Mouse (Mus musculus) forebrain, postnatal 0 days (tissue): ENCODE results near the gene Traf3. TPM values are rescaled to one million over a fixed set of nuclear protein-coding genes. Genes with fewer than 3 reads are reported as not detected.

ENCODE experiments used
- ATAC-seq: fragments of 200-750 bp; cut with Nextera tagmentation; 2 replicates; pipeline ENCODE4 v1.8.0; 2017; ENCODE audit warnings: mild to moderate bottlenecking, moderate library complexity
- DNase-seq: peaks from one replicate; pipeline ENCODE4 v3.0.0-alpha.2; 2015
- H3K27ac ChIP-seq: fragments of 300-500 bp; sonication (generic); 2 replicates; pipeline ENCODE4 v1.5.1; 2014; ENCODE audit warnings: low read depth, mild to moderate bottlenecking, antibody characterized with exemption, low read length, moderate library complexity, mixed read lengths
- H3K27me3 ChIP-seq: fragments of 300-500 bp; sonication (generic); 2 replicates; pipeline ENCODE4 v1.6.1; 2014; ENCODE audit warnings: mild to moderate bottlenecking, low read length, mixed read lengths; ENCODE audit not compliant: insufficient read depth
- H3K36me3 ChIP-seq: fragments of 300-500 bp; sonication (generic); 2 replicates; pipeline ENCODE4 v1.6.1; 2014; ENCODE audit warnings: mild to moderate bottlenecking, moderate library complexity; ENCODE audit not compliant: insufficient read depth
- H3K4me1 ChIP-seq: fragments of 300-500 bp; sonication (generic); 2 replicates; pipeline ENCODE4 v1.6.1; 2014; ENCODE audit warnings: antibody characterized with exemption; ENCODE audit not compliant: insufficient read depth
- H3K4me2 ChIP-seq: fragments of 300-500 bp; sonication (generic); 2 replicates; pipeline ENCODE4 v1.6.1; 2014; ENCODE audit warnings: low read depth, mild to moderate bottlenecking, moderate library complexity
- H3K4me3 ChIP-seq: fragments of 300-500 bp; sonication (generic); 2 replicates; pipeline ENCODE4 v1.5.1; 2014; ENCODE audit warnings: low read depth, low read length, mixed read lengths
- H3K9ac ChIP-seq: fragments of 300-500 bp; sonication (generic); 2 replicates; pipeline ENCODE4 v1.6.1; 2014; ENCODE audit warnings: mild to moderate bottlenecking
- H3K9me3 ChIP-seq: fragments of 300-500 bp; sonication (generic); 2 replicates; pipeline ENCODE4 v1.6.1; 2016; ENCODE audit warnings: low read length
- CTCF ChIP-seq: sonication (generic); IDR thresholded peaks from 2 replicates; pipeline ENCODE4 v1.5.1; 2016; ENCODE audit warnings: antibody characterized with exemption, control low read depth, low read depth
- WGBS: fragments of 180-500 bp; shearing (Covaris S2); extraction: QIAGEN DNeasy Blood & Tissue Kit; methylation state at CpG from one replicate; pipeline ENCODE4 v1.1.7; 2014; 5-methylcytosine and 5-hydroxymethylcytosine counted together
- polyA plus RNA-seq: library from polyadenylated mRNA; unstranded; fragments of >200 nt; fragmentation: Nextera tagmentation; extraction: Ambion mirVana; gene quantifications from 2 replicates; pipeline ENCODE4 v1.2.1, GENCODE M21; 2015
- total RNA-seq: library from RNA; depleted of rRNA; stranded (reverse); fragments of >200 nt; gene quantifications from 2 replicates; pipeline ENCODE4 v1.2.3, GENCODE M21; 2014

The Traf3 gene
- total and polyA plus RNA-seq, 2 experiments from 2014 or later: 11.5 to 25.1 TPM

DNA sequence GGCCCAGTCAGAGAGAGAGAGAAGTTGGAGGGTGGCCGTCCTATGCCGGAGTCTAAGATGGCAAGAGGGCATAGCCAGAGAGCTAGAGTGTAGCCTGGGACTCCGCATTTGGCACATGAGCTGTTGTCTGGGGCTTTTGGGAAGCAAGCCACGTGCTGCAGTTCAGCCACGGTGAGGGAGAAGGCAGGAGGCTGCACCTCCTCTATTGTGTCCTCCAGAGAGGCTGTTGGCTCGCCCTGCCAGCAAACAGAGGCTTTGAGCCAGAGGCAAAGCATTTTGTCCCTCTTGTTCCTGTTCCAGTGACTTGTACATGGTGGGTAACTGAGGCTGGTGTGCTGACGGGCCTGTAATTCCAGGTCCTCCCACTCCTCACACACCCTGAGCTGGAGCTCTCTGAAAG, 32.0 kb upstream of the Traf3 start:
- no peak for ATAC-seq

DNA sequence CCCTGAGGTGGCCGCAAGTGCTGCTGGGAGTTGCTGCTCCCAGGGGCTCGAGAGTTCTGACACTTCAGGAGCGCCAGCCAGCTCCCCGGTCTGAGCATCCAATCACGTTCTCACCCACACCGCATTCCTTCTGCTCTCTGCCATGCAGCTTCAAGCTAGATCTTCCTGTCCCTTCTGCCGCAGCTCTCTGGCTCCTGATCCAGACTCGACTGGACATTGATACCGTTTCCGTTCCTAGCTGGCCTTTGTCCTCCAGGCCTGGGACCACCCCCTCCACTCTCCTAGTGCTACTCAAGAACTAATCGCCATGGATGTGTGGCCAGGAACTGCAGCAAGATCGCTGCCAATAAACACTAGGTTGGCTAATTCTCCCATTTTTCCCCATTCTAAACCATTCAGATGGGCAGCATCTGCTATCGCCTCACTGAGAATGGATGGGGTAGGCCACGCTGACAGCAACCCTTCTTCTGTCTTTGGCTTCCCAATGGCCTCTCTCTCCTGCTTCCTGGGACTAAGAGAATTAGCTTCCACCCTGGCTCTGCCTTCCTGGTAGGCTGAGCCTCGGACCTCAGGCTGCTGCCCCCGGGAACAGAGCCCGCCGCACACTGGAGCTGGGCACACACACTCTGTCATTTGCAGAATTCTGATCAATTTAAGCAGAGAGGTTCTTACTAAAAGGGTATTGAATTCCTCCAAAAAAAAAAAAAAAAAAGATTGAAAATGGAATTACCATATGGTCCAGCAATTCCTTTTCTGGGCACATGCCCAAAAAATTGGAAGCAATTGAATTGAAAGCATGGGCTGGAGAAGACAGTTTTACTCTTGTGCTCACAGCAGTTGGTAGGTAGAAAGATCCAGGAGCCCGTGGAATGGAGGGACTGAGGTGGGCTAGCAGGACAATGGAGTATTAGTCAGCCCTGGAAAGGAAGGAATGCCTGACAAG, 31.1 kb upstream of the Traf3 start:
- Histone ChIP-seq H3K27ac (peak overlapping the region; percentile 79), H3K9me3 (no peaks in the 10 kb centered on the region), H3K4me3 (no peak overlapping the region), H3K4me1 (peaks cover 12% of the 10 kb centered on the region; the same call in 1 of the 2 replicates), H3K36me3 (no peaks in the 10 kb centered on the region), H3K9ac (no peak overlapping the region), H3K27me3 (no peaks in the 10 kb centered on the region), H3K4me2 (no peak overlapping the region)
- WGBS: 41% methylated on average over 19 of the region's 19 CpGs
- TF ChIP-seq CTCF: no peak
- ATAC-seq (peak; percentile 63), DNase-seq (peak; percentile 64)

More for the DNA sequence above, 32.0 kb upstream of the Traf3 start:
- no peak for TF ChIP-seq CTCF
- peak overlapping the region; percentile 79 for H3K27ac ChIP-seq
- DNase-seq: no peak
- H3K9me3 ChIP-seq: no peaks in the 10 kb centered on the region
- no peak overlapping the region for H3K4me3 ChIP-seq
- H3K4me2 ChIP-seq: no peak overlapping the region
- no peaks in the 10 kb centered on the region for H3K36me3 ChIP-seq
- no peaks in the 10 kb centered on the region for H3K27me3 ChIP-seq
- H3K4me1 ChIP-seq: peaks cover 12% of the 10 kb centered on the region; the same call in 1 of the 2 replicates
- 63% methylated on average over 7 of the region's 7 CpGs for WGBS
- H3K9ac ChIP-seq: no peak overlapping the region

DNA sequence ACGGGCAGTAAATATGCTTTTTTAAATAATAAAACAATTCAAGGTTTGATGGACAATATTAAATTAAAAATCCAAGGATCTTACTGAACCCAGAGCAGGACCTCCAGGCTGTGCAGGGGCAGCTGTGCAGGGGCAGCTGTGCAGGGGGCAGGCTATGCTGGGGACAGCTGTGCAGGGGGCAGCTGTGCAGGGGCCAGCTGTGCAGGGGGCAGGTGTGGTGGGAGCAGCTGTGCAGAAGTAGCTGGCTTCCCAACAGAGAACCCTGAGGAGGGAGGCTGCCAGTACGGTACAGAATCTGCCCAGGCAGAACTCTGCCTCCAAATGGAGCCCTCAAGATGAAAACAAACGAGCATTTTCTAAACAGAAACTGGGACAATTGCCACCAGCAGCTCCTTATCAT, 30.2 kb upstream of the Traf3 start:
- Histone ChIP-seq H3K36me3 (no peaks in the 10 kb centered on the region), H3K9me3 (no peaks in the 10 kb centered on the region), H3K4me1 (peaks cover 12% of the 10 kb centered on the region; the same call in 1 of the 2 replicates), H3K4me3 (no peak overlapping the region), H3K9ac (no peak overlapping the region), H3K27me3 (no peaks in the 10 kb centered on the region), H3K27ac (0 out of 2 replicates have a peak overlapping the region, but pooled peaks have one; percentile 15), H3K4me2 (no peak overlapping the region)
- DNase-seq (no peak), ATAC-seq (no peak)
- WGBS: 47% methylated on average over 3 of the region's 3 CpGs
- no peak for TF ChIP-seq CTCF

DNA sequence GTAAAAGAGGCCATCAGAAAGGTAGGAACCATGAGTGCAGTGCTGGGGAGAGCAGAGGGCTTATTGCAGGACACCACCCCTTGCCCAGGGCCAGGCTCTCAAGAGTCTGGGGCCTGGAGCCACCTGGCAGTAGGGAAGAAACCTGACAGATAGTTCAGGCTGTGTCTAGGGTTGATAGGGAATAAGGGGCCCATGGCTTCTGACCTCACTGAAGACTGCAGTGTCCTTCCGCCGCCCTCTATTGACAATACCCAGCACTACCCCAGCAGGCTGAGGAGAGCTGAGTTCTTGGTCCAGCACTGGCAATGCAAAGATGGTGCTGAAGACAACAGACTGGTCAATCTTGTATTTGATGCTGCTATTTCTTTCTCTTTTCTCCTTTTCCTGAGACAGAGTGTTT, 29.1 kb upstream of the Traf3 start:
- Histone ChIP-seq H3K4me1 (peaks cover 12% of the 10 kb centered on the region; the same call in 1 of the 2 replicates), H3K36me3 (no peaks in the 10 kb centered on the region), H3K27ac (no peak overlapping the region), H3K4me3 (no peak overlapping the region), H3K4me2 (no peak overlapping the region), H3K27me3 (no peaks in the 10 kb centered on the region), H3K9ac (no peak overlapping the region), H3K9me3 (no peaks in the 10 kb centered on the region)
- WGBS: 63% methylated on average over 2 of the region's 2 CpGs
- no peak for DNase-seq
- ATAC-seq: no peak
- no peak for TF ChIP-seq CTCF

DNA sequence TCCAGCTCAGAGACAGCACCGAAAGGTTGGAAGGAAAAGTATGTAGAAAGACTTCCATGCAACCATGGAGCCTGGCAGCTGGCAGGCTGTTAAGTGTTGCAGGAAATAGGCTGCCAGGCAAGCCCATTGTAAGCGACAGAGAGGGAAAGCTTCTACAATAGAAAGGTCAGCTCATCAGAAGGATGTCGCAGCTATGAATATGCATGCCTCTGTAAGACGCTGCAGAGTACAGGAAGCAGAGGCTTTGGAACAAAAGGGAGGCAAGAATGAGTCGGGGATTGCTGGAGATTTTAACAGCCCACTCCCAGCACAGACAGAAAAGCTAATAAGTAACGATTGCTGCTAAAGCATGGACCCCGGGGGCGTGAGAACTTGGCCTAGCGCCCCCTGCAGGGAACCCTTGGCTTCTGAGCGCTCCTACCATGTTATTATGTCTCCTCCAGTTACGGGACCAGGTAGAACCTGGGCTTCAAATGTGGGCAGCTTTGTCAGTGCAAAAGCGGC, 23.1 kb upstream of the Traf3 start:
- ATAC-seq: peak; percentile 80
- 0 out of 2 replicates have a peak overlapping the region, but pooled peaks have one; percentile 11 for H3K4me3 ChIP-seq
- peak overlapping the region; percentile 43 for H3K9ac ChIP-seq

DNA sequence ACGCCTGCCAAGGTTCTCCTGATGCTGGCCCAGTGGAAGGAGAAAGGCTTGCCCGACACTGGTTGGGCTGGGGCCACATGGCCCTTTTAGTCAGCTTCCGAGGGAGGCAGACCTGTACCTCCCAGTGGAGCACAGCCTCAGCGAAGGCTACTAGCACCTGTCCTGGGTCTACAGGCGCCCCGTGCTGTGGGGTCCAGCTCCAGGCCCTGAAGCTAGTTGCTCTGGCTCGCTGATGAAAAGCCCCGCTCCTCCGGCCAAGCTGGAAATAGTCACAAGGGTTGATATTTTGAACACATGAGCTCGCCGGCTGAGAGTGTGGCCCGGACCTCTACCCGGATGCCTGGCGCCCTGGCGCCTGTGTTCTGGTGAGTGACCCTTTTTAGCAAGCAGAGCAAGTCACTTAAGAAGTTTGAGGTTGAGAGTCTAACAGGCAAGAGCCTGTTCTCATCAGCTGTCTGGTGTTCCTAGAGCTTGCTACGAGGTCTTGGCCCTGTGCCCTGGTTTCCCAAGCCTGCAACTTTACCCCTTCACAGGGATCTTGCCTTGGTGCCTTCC, 22.6 kb upstream of the Traf3 start:
- peaks cover 27% of the 10 kb centered on the region for H3K4me1 ChIP-seq
- WGBS: 44% methylated on average over 16 of the region's 16 CpGs
- no peak for TF ChIP-seq CTCF
- no peaks in the 10 kb centered on the region for H3K36me3 ChIP-seq
- ATAC-seq: peak; percentile 46
- H3K4me3 ChIP-seq: no peak overlapping the region
- H3K4me2 ChIP-seq: peak overlapping the region; percentile 39
- H3K9me3 ChIP-seq: no peaks in the 10 kb centered on the region
- peak; percentile 37 for DNase-seq
- no peak overlapping the region for H3K9ac ChIP-seq
- H3K27ac ChIP-seq: peak overlapping the region; percentile 76
- H3K27me3 ChIP-seq: no peaks in the 10 kb centered on the region

More for the DNA sequence above, 23.1 kb upstream of the Traf3 start:
- Histone ChIP-seq H3K9me3 (no peaks in the 10 kb centered on the region), H3K27ac (peak overlapping the region; percentile 76), H3K36me3 (no peaks in the 10 kb centered on the region), H3K4me2 (peak overlapping the region; percentile 39), H3K4me1 (peaks cover 27% of the 10 kb centered on the region), H3K27me3 (no peaks in the 10 kb centered on the region)
- TF ChIP-seq CTCF: peak; percentile 51
- peak; percentile 75 for DNase-seq
- 5% methylated on average over 12 of the region's 12 CpGs for WGBS

DNA sequence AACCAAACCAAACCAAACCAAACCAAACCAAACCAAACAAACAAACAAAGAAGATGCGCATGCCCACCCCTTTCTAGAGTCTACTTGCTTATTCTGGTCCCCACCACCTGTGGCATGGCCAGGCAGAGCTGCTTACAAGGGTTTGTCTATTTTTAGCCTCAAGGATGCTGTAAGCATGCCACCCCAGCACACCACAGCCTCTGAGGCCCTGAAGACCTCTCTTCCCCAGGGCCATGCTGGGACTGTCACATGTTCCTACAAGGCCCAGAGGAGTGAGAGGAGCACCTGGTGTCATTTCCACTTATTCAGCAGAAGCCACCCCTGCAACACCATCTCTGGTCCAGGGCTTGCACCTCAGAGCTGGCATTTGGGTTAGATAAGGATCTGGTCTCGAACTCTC, 21.6 kb upstream of the Traf3 start:
- H3K9ac ChIP-seq: no peak overlapping the region
- ATAC-seq: no peak
- WGBS: 97% methylated on average over 2 of the region's 2 CpGs
- H3K4me3 ChIP-seq: no peak overlapping the region
- DNase-seq: no peak
- no peak for TF ChIP-seq CTCF
- no peak overlapping the region for H3K4me2 ChIP-seq
- H3K27me3 ChIP-seq: no peaks in the 10 kb centered on the region
- no peak overlapping the region for H3K27ac ChIP-seq
- H3K9me3 ChIP-seq: no peaks in the 10 kb centered on the region
- peaks cover 27% of the 10 kb centered on the region for H3K4me1 ChIP-seq
- no peaks in the 10 kb centered on the region for H3K36me3 ChIP-seq
